Mouse (Mus musculus) megakaryocyte, embryonic 14.5 days (primary cell): ENCODE measurements around the gene Slc44a2. TPM values are rescaled to one million over a fixed set of nuclear protein-coding genes. Genes with fewer than 3 reads are reported as not detected.
"Not testable (repeated sequence)": the region's sequence is repeated elsewhere in the genome, so short reads cannot be mapped to it uniquely, and the experiment has no call there.

Experiments
- H3K27me3 ChIP-seq: replicated peaks from 2 replicates; pipeline ENCODE3; 2012; ENCODE audit warnings: inconsistent platforms
- H3K36me3 ChIP-seq: replicated peaks from 2 replicates; pipeline ENCODE3; 2012; ENCODE audit warnings: low read length, inconsistent platforms, mixed read lengths
- H3K4me1 ChIP-seq: 2 replicates; pipeline ENCODE4 v1.6.1; 2012; ENCODE audit warnings: inconsistent platforms
- H3K4me3 ChIP-seq: replicated peaks from 2 replicates; pipeline ENCODE3; 2012; ENCODE audit warnings: moderate library complexity, mild to moderate bottlenecking, inconsistent platforms
- H3K9me3 ChIP-seq: 2 replicates; pipeline ENCODE4 v1.6.1; 2012; ENCODE audit warnings: inconsistent platforms
- FLI1 ChIP-seq: IDR thresholded peaks from 2 replicates; pipeline ENCODE4 v1.6.1; 2012; ENCODE audit warnings: low read length, inconsistent platforms, mixed read lengths
- GATA1 ChIP-seq: IDR thresholded peaks from 3 replicates; pipeline ENCODE4 v1.6.1; 2012; ENCODE audit warnings: mixed read lengths, low read length, inconsistent platforms, borderline replicate concordance
- polyA plus RNA-seq: library from polyadenylated mRNA; stranded (reverse); fragments of >175 nt; gene quantifications from 2 replicates; pipeline ENCODE4 v1.2.3, GENCODE M21; 2012; ENCODE audit warnings: low replicate concordance; ENCODE audit not compliant: insufficient read depth

Slc44a2 gene
- polyA plus RNA-seq, 1 experiment = 61.6 TPM

GRCm38 (mm10) chr9:21319503-21319902 is 995 bp upstream of the Slc44a2 start:
- Histone ChIP-seq H3K4me1 (peaks cover 63% of the 10 kb centered on the region), H3K27me3 (no peaks in the 10 kb centered on the region), H3K9me3 (no peaks in the 10 kb centered on the region), H3K36me3 (peaks cover 7% of the 10 kb centered on the region), H3K4me3 (no peak overlapping the region)
- no peak for TF ChIP-seq FLI1

DNA sequence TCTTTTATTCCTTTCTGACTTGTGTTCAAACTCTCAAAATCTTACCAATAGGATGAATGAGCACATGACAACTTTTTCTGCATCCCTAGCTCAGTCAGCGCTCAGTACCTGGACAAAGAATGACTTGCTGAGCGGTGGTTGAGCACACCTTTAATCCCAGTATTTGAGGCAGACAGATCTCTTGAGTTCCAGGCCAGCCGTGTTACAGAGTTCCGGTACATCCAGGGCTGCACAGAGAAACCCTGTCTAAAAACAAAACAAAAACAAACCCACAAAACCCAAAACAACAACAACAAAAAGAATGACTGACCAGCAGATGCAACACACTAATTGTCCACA is 249 bp upstream of the Slc44a2 start:
- Histone ChIP-seq H3K36me3 (peaks cover 12% of the 10 kb centered on the region), H3K27me3 (no peaks in the 10 kb centered on the region), H3K9me3 (no peaks in the 10 kb centered on the region), H3K4me1 (peaks cover 63% of the 10 kb centered on the region), H3K4me3 (peak overlapping the region; percentile 98)
- TF ChIP-seq FLI1 (no peak), GATA1 (no peak)

GRCm38 (mm10) chr9:21321513-21321835 is 976 bp downstream of the Slc44a2 start:
- TF ChIP-seq FLI1 (no peak), GATA1 (no peak)
- peaks cover 66% of the 10 kb centered on the region for H3K4me1 ChIP-seq
- H3K4me3 ChIP-seq = peak overlapping the region; percentile 98
- H3K9me3 ChIP-seq = no peaks in the 10 kb centered on the region
- H3K36me3 ChIP-seq = peaks cover 21% of the 10 kb centered on the region
- no peaks in the 10 kb centered on the region for H3K27me3 ChIP-seq

DNA sequence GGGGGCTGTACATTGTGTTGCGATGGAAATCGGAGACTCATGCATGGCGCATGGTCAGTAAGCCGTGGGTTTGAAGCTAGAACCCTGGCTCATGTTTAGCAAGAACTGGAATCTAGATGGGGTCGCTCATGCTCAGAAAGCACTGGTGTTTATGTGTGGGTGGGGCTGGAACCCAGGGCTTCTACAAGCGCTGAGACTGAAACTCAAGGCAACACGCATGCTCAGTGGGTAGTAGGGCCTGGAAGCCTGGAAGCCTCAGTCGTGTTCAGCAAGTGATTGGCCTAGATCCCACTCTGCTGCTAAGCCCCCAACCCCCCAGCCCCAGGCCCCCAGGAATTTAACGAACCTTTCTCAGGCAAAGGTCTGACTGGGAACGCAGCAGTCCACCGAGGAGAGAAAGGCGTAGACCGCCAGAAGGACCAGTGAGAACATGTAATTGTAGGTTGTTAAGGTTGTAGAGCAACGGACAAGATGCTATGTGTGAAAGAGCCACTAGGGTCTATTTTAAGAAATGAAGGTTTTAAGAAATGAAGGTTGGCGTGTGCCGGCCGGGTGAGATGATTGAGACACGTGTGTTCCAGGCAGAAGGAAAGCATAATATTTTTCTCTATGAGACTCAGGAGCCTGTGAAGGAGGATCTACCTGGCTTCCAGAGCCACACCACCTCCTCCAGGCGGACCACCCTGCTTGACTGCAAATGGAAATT is 1.9 kb downstream of the Slc44a2 start:
- Histone ChIP-seq H3K4me1 (peaks cover 66% of the 10 kb centered on the region), H3K36me3 (peaks cover 23% of the 10 kb centered on the region), H3K27me3 (no peaks in the 10 kb centered on the region), H3K9me3 (no peaks in the 10 kb centered on the region), H3K4me3 (peak overlapping the region; percentile 98)
- TF ChIP-seq FLI1 (no peak), GATA1 (no peak)

DNA sequence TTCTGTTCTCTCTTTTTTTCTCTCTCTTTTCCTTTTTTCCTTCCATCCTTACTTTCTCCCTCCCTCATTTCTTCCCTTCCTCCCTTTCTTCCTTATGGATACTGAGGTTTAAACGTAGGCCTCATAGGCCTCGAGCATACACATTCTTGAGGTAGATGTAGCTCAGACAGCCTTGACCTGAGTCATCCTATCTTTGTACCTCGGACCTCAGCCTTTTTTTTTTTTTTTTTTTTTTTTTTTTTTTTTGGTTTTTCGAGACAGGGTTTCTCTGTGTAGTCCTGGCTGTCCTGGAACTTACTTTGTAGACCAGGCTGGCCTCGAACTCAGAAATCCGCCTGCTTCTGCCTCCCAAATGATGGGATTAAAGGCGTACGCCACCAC is 2.4 kb downstream of the Slc44a2 start:
- H3K4me1 ChIP-seq = peaks cover 71% of the 10 kb centered on the region
- not testable (repeated sequence) for H3K27me3 ChIP-seq, H3K9me3 ChIP-seq
- peak overlapping the region; percentile 98 for H3K4me3 ChIP-seq
- H3K36me3 ChIP-seq = peaks cover 26% of the 10 kb centered on the region

DNA sequence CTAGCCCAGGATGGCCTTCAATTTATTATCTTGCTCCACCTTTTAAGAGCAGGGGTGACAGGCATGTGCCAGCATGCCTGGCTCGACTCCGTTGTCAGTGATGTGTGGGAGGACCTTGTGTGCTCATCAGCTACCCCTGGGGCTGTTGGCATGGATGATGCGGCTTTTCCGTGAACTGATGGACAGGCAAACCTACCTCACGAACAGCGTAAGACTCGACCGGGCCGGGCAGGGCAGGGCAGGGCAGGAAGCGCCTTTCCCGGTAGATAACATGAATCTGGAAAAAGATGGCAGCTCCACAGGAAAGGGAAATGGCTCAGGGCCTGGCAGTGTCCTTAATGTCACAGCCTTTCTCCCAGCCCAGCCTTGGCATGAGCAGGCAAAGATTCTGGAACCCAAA is 3.8 kb downstream of the Slc44a2 start:
- peak; percentile 79 for TF ChIP-seq FLI1
- TF ChIP-seq GATA1 = peak; percentile 87
- Histone ChIP-seq H3K36me3 (peaks cover 33% of the 10 kb centered on the region), H3K4me1 (peaks cover 76% of the 10 kb centered on the region), H3K4me3 (peak overlapping the region; percentile 83), H3K9me3 (no peaks in the 10 kb centered on the region), H3K27me3 (no peaks in the 10 kb centered on the region)

DNA sequence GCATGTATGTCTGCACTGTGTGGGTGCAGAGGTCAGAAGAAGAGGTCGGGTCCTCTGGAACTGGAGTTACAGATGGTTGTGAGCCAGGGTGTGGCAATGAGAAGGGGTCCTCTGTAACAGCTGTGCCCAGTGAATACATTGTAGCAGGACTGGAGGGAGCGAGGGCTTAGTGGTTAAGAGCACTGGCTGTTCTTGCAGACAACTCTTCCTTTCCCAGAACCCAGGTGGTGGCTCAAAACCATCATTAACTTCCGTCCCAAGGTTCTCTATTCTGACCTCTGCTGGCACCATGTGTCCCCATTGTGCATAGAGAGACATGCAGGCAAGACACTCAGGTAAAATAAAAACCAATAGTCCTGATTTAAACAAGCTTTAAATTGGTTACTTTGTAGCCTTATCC is 7.1 kb downstream of the Slc44a2 start:
- Histone ChIP-seq H3K27me3 (no peaks in the 10 kb centered on the region), H3K4me1 (peaks cover 85% of the 10 kb centered on the region), H3K9me3 (no peaks in the 10 kb centered on the region), H3K36me3 (peaks cover 44% of the 10 kb centered on the region), H3K4me3 (no peak overlapping the region)
- TF ChIP-seq FLI1 = no peak
- TF ChIP-seq GATA1 = no peak

GRCm38 (mm10) chr9:21328041-21328440 is 7.5 kb downstream of the Slc44a2 start:
- H3K36me3 ChIP-seq = peaks cover 44% of the 10 kb centered on the region
- H3K4me1 ChIP-seq = peaks cover 87% of the 10 kb centered on the region
- H3K27me3 ChIP-seq = no peaks in the 10 kb centered on the region
- H3K4me3 ChIP-seq = peak overlapping the region; percentile 65
- no peaks in the 10 kb centered on the region for H3K9me3 ChIP-seq
- TF ChIP-seq GATA1 (no peak), FLI1 (no peak)

- H3K27me3 ChIP-seq = no peaks in the 10 kb centered on the region
- H3K36me3 ChIP-seq = peaks cover 48% of the 10 kb centered on the region
- no peak for TF ChIP-seq GATA1
- no peaks in the 10 kb centered on the region for H3K9me3 ChIP-seq
- H3K4me3 ChIP-seq = peak overlapping the region; percentile 50
- H3K4me1 ChIP-seq = peaks cover 87% of the 10 kb centered on the region
These were observed 8.5 kb downstream of the Slc44a2 start for GRCm38 (mm10) chr9:21329041-21329440.

DNA sequence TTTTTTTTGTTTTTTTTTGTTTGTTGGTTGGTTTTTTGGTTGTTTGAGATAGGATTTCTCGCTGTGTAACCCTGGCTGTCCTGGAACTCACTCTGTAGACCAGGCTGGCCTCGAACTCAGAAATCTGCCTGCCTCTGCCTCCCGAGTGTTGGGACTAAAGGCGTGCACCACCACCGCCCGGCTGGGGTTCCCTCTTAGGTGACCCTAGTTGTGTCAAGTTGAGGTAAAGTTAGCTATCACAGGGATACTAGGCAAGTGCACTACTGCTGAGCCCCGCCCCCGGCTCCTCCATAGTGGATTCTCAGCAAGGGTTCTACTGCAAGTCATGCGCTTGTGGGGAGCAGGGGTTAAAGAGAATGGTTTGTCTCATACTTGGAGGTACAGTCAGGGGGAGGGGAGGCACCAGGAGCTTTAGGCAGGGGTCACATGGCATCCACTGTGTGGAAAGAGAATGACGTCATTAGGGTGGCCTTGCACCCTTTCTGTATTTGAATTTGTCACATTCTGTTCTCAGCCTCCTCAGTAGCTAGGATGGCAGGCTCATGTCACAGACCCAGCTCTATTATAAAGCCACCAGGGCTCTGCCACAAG is 9.3 kb downstream of the Slc44a2 start:
- Histone ChIP-seq H3K36me3 (peaks cover 46% of the 10 kb centered on the region), H3K27me3 (no peaks in the 10 kb centered on the region), H3K4me3 (peak overlapping the region; percentile 46), H3K4me1 (peaks cover 86% of the 10 kb centered on the region), H3K9me3 (no peaks in the 10 kb centered on the region)
- TF ChIP-seq FLI1 = no peak
- no peak for TF ChIP-seq GATA1
